Mouse (Mus musculus): ENCODE results near the gene Slc35g2. TPM values are rescaled to one million over a fixed set of nuclear protein-coding genes. Genes with fewer than 3 reads are reported as not detected.

The Slc35g2 gene
- total RNA-seq, 2 experiments from 2014 or later = 0.27 to 0.64 TPM

Other genes starting within 250 kb of the Slc35g2 start
- gene Il20rb, start 84.3 kb downstream of the Slc35g2 start, total RNA-seq (2021) = 1 to 10 TPM; 1.5 TPM
- 10 to 100 TPM; 26.3 to 27.3 TPM for gene Nck1, start 25.0 kb downstream of the Slc35g2 start, total RNA-seq (2021)
- 10 to 100 TPM; 17.8 to 24.4 TPM for gene Stag1, start 26.7 kb upstream of the Slc35g2 start, total RNA-seq (2021)